Mouse (Mus musculus) CD8-positive naive resting alpha-beta T cell, adult 2 months (primary cell): ENCODE measurements at regions not wholly inside any gene's neighbourhood (a gene's known extent, or its start where the extent isn't known, plus 50 kb on each side); places are given as distances from the start of the nearest gene placed in this dataset.

ENCODE experiments used
- DNase-seq, 2 experiments: peaks; one replicate each; pipeline ENCODE4 v3.0.0; 2022; ENCODE audit warnings: low read depth in 2 of 2, low spot score in 2 of 2

DNA sequence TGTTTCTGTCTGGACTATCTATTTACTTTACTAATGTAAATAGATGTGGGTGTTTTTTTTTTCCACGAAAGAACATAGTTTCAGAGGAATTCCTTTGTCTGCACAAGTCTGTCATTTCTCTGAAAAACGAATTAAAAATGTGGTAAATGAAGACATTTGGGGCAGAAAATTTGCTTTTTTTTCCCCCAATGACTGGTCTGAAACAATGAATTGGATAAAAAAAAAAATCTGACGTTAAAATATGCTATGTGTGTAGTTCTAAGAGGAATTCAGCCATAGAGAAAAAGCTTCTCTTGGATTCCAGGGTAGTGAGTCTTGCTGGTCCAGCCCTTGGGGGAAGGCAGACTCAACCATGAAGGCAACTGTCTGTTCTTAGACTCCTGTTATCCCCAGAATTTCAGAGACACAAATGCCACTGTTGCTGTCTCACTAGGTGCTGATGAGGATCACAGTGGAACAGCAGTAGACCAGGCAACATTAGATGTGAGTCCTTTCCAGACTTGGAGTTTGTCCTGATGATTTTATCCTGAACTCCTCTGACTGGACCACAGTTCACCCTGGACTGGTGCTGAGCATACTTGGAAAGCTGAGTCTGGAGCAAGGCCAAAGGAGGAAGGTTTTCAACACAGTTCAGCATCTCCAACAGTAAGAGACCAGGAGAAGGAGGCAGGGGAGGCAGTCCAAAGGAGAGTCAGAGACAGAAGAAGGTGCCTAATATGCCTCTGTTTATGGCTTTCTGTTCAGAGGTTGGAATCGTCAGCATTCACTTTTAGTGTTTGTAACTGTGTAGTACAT, 162.3 kb upstream of the Foxq1 start:
- DNase-seq, result no peak

DNA sequence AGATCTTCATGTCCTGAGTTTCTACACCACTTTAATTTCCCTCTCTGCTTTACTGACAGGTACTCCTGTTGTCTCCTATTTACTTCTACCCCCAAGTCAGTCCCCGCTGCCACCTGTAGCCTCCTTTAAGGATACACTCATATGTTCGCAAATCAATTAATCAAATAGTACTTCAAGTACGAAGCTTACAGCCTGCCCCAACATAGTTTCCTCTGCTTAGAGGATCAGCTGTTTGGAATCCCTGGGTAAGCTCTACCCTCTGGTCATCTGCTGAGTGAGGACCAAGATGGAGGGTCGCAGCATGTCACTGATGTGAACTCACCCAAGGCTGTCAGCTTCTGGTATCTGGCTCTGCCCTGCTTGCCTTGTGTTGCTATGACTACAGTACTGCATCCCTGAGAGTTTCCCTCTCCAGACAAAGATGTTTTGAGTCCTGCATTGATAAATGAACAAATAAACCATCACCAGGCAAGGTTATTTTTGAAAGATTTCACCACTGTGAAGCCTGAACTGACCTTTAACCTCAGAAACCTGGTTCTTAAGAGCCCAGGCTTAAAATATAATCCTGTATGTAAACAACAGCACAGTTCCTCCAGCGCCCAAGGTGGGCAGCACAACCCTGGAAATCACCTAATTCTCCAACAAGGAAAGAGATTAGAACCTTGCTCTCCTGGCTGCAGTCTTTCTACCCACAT, 159.6 kb upstream of the Foxq1 start:
- DNase-seq, result no peak

DNA sequence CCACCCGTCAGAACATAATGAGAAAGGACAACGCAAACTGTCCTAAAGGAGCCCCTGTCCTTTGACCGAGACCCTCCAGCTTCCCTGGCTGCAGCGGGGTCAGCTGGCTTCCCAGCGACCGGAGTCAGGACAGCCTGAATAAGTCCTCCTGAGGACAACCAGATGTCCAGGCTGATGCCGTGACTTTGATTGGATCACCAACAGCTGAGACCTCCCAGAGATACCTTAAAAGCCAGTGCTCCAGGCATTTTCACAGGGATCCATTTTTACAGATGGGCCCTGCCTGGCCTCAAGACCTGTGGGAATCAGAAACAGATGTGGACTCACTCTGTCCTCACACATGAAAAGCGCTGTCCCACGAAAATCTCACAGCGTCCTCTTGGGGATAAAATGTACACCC, 158.7 kb upstream of the Foxq1 start:
- no peak for DNase-seq

DNA sequence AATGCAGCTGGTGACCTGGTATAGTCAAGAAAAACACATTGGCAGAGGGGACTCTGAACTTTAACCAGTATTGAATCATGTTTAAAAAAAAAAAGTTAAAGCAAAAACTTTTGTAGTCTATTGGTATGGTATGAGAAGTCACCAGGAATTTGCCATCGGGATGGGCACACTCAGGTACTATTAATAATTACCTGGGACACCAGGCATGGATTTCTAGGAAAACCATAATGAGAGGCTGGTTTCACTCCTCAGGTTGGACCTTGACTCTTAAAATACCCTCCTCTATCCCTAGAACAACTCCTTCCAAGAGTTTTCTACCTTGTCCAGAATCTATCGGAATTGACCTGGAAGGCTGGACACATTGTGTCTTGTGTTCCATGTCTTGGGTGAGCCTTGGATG, 155.5 kb upstream of the Foxq1 start:
- no peak for DNase-seq

DNA sequence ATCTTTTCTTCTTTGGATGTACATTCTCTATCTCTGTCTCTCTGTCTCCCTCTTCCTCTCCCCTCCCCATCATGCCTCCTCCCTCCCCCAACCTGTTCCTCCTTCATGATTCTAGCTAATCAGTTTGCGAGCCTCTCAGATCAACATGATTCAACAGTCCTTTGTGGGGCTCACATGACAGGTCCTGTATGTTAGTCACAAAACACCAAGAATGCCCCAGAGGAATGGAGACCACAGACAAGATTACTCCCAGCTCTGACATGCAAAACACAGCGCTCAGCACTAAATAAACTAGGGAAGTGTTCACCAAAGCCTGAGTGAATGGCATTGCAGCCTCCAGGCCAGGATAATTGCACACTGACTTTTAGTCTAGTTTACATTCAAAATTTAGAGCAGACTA, 150.6 kb upstream of the Foxq1 start:
- DNase-seq, result no peak

DNA sequence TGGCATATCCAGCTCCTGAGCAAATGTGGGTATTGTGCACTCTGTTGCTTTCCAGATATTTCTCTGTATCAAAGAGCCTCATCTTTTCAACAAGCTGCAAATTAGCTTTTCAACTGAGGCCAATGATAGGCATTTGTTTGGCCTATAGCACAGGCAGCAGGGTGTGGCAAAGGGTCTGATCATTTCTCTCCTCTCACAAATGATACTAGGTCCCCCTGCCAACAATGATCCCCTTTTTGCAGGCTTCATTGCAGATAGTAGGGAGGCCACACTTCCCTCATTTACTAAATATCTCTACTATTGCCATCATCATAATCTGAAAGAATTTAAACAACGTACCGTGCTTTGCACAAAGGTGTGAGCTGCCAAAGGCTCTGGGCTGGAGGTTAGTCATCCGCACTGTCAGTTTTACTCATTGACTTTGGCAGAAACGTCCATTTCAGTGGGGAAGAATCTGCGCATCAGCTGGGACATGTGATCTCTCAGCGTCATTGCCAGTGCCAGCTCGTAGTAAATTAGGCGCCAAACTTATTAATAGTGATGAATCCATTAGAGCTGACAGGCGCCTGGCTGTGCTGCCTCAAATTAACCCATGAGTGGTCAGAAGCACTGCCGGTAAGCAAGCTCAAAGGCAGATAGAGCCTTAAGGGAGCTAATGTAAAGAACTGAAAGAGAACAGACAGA, 147.4 kb upstream of the Foxq1 start:
- no peak for DNase-seq

DNA sequence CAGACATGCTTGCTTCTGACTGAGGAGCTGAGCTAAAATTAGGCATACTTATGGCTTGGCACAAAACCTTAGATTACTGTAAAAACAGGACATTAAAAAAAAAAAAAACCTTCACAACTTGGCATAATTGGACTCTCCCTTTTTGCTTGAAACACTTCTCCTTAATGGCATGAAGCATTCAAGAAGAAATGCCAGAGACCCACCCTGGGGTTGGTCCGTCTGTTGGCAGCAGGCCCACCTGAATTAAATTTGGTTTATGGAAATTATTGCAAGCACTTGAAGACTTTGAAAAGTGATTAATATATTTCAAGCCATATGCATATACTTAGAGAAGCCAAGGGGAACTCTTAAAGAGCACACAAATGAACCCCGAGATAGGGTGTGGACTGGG, 146.8 kb upstream of the Foxq1 start:
- DNase-seq, result no peak

DNA sequence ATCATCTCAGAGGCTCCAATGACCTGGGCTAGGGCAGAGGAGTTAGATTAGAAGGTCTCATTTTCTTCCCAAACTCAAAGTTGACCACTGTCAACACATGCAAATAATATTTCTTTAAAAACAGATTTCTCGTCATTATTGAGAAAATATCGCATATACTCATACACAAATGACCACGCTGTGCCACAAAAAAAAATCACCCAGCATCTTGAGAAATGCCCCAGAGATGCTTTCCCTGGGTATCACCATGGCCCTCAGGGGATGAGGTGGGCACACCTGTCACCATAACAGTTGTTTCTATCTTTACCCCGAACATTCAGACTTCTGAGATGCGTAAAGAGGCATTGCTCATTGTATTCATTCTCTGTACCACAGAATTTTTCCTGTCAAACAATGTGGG, 134.4 kb upstream of the Foxq1 start:
- no peak for DNase-seq

DNA sequence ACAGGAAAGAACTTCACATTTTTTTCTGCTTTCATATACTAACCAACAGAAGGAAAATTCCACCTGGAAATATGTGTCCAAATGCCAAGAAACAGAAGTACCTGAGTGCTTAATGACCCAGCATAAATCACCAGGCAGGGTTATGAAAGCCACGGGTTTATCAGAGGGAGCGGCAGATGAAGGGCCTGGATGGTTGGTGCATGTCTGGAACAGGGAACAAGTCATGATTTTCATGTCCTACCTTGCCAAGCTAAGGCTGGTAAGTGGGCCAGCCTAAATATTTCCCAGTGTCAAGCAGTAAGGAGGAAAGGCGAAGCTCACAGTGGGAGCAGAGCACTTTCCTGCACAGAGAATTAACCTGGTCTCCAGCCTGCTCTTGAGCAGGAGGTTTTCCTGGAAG, 132.3 kb upstream of the Foxq1 start:
- DNase-seq, result no peak

DNA sequence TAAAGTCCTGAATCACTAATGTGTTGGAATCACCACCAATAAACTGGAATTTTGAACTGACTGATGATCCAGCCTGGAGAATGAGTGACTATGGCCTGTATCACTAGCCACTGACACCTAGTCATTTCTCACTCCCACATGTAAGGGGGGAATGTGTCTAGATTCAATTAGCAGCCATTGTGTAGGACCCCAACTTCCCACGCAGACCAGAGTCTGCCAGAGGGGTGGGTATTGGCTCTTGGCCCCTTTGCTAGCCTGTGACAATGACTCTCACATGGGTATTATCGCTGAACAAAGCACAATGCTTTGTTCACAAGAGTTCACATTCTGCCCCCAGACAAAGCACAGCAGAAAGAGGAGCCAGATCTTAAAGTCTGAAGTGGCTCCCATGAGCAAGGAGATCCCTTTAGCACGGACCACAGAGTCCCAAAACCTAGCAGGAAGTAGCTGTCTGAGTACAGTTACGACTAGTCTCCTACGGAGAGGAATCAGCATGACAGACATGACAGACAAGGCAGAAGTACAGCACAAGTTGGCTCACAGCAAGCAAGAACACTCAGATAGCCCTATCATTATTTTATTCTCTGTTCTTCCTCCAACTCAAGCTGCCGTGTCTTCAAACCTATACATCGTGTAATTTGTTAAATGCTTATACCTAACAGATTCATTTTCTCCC, 130.0 kb upstream of the Foxq1 start:
- DNase-seq, result no peak

DNA sequence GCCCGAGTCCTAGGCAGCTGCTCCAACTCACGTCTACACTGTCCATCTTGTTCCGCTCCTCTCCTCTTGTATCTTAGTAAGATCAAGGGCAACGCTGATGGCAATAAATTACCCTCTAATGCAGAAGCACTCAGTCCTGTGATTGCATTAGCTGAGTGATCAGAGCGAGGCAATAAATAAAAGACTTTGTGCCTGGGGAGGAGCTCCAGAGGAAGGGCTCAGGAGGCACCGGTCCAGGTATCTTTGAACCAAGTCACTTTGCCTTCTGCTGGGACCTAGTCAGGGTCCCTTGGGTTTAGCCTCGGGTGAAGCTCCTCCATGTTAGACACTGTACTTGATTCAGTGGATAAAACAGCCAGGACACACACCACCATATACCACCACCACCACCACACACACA, 119.5 kb upstream of the Foxq1 start:
- no peak for DNase-seq

DNA sequence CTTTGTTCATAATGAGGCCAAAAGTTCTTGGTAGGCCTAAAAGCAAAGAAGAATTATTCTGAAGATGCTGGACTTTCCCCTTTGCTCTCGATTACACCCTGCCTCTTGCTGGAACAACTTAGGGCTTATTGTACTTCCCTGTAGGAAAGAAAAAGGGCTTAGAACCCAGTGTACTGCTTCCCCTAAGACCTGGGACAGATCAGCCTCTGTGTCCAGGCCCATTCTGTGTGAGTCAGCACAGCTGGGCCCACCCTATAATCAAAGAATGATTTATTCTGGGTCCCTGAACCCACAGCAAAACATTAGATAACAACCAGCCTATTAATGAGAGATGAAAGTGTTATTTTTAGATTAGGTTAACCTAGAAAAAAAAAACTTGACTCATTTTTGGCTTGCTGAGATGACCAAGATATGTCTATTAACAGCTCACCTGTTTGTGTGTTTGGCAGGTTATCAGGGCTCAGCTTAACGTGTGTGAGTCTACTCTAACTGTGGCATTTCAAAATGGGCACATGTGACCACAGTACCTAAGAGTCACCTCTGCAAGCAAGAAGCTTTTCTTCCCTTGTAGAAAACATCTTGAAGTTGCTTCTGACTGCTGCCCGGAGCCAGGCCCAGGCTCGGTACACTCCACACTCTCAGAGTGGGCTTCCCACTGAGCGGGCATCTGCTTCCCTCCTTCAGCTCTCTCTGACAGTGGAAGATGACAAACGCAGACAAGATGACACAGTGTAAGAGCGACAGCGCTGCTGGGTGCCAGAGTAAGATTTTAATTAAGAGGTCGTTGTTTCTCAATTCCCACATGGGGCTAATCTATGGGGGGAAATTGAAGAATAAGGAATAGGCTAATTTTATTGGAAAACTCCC, 115.9 kb upstream of the Foxq1 start:
- DNase-seq, result no peak

DNA sequence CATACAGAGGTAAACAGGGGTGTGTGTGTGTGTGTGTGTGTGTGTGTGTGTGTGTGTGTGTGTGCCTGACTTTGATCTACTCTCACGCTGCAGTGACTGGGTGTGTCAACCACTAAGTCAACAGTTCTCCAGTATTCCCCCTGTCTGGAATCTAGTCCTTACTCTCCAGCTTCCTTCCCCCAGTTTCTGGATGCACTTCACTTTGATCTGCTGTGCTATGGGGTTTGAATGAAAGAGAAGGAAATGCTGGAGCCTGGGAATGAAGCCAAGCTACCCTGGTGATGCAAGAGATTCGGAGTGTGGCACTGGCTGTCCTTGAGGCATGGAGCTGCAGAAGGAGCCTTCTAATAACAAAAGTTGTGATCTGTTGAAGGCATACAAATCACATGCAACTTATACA, 97.1 kb upstream of the Foxq1 start:
- DNase-seq, result no peak

DNA sequence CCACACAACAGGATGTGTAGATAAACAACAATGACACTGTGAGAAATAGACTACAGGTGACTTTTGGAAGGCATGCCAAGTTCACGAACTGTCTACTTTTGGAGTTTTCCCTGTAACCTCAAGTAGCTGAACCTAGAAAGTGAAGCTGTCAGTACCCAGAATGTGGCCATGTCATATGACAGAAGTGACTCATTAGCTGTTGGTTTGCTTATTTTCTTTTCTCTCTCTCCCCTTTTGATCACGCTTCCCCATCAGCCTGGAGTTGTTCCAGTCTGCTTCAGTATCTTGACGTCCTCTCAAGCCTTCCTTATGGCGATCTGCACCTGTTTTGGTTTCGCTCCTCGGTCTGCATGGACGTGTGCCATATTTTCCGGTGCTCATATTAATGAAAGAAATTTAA, 90.8 kb upstream of the Foxq1 start:
- DNase-seq, result no peak

DNA sequence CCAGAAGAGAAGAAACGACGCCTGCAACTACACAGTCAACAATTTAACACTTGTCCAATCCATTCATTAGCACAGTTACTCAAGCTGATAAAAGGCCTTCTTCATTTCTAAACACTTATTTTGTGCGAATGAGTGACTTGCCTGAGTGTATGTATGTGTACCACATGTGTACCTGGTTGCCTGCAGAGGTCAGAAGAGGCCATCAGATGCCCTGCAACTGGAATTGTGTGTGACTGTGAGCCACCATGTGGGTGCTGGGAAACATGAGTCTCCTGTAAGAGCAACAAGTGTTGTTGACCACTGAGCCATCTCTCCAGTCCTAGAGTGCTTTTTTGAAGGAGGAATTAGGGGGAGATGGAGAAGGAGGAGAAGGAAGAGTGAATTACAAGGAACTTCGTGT, 90.2 kb upstream of the Foxq1 start:
- DNase-seq, result no peak

DNA sequence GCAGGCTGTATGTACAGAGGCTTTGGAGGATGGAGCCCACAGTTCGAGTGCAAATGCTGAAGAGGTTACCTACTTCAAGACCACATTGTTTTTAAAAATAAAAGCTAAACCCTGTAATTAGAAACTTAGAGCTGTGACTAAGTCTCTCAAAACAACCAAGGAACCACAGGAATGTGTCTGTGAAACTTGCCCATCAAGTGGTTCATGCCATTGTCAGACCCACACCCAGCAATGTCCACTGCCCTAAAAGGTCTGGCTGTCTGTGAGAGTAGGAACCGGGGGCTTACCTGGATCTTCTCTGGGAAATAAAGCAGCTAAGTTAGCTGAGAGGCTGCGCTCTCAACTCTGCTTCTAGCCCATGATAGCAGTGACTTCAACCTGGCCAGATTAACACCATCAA, 87.8 kb upstream of the Foxq1 start:
- DNase-seq, result no peak

DNA sequence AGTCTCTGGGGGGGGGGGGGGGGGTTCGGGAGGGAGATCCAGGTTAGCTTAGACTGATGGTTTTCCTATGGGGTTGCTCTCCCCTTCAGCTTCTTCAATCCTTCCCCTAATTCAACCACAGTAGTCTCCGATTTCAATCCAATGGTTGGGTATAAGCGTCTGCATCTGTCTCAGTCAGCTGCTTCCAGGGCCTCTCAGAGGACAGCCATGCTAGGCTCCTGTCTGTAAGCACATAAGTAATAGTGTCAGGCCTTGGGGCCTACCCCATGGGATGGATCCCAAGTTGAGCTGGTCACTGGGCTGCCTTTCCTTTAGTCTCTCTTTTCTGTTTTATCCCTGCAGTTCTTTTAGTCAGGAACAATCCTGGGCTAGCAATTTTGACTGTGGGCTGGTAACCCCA, 87.0 kb upstream of the Foxq1 start:
- no peak for DNase-seq

DNA sequence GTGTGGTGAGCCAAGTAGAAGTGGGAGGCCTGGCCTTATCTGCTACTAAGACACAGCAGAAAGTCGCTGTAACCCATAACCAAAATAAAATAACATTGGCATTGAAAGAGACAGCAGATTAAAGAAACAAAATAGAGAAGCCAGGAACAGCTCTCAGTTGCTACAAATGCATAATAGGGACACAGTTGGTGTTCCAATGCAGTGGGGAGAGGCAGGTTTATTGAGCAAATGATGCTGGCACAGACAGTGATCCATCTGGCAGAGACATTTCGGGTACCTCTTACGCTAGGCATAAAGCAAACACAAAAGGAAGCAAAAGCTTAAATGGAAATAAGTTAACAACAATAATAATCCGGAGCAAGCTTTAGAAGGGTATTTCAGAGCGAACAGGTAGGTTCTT, 83.6 kb upstream of the Foxq1 start:
- no peak for DNase-seq

DNA sequence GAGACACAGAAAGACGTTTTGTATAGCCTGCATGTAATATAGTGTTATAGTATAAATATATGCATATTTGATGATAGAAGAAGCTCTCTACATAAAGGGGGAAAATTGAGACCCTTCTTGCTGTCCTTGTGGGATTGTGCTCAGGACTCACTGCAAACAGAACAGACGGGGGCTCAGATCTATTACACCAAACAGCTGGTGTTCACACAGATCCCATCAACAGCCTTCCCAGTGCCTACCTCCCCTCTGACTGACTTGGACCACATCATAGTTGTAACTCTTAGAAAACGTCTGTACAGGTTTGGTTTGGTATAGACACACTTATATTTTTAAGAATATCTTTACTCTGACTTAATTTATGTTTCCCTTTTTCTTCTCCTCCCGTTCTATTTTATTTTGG, 83.1 kb upstream of the Foxq1 start:
- no peak for DNase-seq

DNA sequence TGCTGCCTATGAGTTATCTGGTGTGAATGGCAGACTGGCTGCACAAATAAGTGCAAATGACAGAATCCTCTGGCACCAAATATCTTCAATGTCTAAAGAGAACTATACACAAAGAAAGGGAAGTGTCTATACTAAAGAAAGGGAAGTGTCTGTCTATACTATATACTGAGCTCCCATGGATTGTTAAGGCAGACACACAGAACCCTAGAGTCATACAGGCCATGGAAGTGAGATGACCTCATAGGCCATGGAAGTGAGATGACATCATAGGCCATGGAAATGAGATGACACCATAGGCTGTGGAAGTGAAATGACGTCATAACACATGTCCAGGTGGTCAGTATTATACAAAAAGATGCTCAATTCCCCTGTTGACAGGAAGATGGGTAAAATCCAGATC, 82.7 kb upstream of the Foxq1 start:
- no peak for DNase-seq

DNA sequence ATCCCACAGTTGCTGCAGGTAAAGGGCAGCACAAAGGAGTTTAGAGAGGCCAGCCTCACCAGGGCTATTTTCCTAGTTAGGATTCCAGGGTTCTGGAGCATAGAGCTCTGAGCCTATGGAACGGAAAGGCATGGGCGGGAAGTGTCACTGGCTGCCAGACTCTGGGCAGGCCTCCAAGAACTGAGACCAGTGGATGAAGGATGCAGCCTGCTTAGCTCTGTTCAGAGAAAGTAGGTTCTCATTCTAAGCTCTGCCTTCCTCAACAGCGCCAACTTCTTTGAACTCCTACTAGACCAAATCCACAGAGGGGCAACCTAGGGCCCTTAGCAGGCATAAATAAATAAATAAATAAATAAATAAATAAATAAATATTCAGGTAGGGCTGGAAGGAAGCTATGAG, 80.1 kb upstream of the Foxq1 start:
- DNase-seq, result no peak
